Mouse (Mus musculus) bone marrow, adult 2 months (tissue): ENCODE measurements around the gene Wnt1.

Experiments
- CTCF ChIP-seq: fragments of 200-500 bp; IDR thresholded peaks from 2 replicates; pipeline ENCODE4 v1.5.1; 2011; ENCODE audit warnings: low read length, control low read depth; ENCODE audit not compliant: control insufficient read depth, insufficient read depth
- POLR2A ChIP-seq: fragments of 200-500 bp; IDR thresholded peaks from 2 replicates; pipeline ENCODE4 v1.6.1; 2011; ENCODE audit warnings: low read depth, mild to moderate bottlenecking, control low read depth, low read length, borderline replicate concordance; ENCODE audit not compliant: control insufficient read depth

DNA sequence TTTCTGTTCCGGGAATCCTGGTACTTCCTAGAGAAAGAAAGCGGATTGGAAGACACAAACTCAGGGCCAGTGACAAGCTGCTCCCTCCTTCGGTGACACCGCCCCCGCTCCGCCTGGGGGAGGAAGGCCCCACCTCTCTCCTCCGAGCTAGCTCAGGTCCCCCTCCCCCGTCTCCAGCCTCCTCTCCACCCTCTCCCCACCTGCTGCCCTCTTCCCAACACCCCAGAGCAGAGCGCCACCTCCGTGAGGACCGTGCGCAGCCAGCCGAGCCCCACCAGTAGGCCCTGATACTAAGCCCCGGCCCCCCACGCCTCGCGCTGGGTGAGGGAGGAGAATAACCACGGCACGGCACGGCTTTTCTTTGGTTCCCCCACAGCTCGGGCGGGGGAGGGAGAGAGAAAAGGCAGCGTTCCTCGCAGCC, 27.4 kb upstream of the Wnt1 start:
- TF ChIP-seq CTCF: no peak
- no peak for TF ChIP-seq POLR2A
